Mouse (Mus musculus) left cerebral cortex, adult 11 months (tissue): ENCODE measurements around the gene Kazald1.

Source experiments
- DNase-seq: peaks from one replicate; pipeline ENCODE4 v3.0.0; 2022; ENCODE audit warnings: low spot score

Kazald1 gene

DNA sequence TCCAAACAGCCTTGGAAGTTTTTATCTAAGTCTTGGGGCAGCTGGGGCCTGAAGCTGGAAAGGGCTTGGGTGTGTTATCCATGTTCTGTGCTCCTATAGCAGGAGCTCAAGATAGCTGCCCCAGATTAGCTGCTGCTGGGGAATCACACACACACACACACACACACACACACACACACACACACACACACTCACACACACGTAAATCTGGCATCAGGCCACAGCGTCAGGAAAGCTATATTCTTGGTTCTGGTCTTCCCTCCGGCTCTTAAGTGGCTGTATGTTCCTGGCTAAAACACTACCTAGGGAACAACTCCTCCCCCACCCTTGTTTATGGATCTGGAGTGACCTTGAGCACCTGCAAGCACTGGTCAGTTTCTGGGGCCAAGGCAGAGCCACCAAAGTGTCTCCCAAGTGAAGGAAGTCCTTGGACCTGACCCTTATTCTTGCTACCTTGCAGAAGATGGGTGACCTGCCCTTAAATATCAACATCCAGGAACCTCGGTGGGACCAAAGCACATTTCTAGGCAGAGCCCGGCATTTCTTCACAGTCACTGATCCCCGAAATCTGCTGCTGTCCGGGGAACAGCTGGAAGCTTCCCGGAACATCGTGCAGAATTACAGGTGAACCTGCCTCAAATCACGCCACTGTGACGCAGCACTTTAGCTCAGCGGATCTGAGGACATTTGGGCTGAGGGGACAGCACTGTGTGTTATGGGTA is 26.2 kb upstream of the Kazald1 start:
- DNase-seq: no peak

DNA sequence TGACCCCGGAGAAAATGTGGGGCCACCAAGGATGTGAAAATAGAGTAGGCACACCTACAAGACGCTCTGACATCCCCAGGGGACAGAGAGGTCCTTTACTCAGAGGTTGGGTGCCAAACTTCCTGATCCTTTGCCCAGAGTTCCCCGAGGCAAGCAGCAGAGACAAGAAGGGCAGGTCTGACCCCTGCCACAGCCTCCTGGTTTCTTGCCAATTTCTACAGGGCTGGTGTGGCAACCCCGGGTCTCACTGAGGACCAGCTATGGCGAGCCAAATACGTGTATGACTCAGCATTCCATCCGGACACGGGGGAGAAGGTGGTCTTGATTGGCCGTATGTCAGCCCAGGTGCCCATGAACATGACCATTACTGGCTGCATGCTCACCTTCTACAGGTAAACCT is 25.5 kb upstream of the Kazald1 start:
- no peak for DNase-seq

DNA sequence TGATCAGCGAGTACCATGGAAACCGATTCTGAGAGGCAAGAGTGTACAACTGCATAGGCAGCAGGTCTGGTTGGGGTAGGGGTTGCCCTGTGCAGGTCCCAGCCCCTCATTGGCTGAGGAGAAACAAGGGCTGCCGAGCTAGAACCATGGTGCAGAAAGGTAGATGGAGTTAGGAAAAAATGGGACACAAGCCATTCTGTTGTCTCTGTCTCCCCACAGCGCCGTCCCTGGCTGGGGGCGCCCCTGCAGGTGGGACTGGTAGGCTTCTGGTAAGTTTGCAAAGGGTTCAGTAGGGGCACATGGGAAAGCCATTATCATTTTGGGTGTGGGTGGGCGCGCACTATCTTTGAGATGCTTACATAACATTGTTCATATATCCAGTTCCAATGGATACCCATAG is 21.6 kb upstream of the Kazald1 start:
- DNase-seq: no peak

DNA sequence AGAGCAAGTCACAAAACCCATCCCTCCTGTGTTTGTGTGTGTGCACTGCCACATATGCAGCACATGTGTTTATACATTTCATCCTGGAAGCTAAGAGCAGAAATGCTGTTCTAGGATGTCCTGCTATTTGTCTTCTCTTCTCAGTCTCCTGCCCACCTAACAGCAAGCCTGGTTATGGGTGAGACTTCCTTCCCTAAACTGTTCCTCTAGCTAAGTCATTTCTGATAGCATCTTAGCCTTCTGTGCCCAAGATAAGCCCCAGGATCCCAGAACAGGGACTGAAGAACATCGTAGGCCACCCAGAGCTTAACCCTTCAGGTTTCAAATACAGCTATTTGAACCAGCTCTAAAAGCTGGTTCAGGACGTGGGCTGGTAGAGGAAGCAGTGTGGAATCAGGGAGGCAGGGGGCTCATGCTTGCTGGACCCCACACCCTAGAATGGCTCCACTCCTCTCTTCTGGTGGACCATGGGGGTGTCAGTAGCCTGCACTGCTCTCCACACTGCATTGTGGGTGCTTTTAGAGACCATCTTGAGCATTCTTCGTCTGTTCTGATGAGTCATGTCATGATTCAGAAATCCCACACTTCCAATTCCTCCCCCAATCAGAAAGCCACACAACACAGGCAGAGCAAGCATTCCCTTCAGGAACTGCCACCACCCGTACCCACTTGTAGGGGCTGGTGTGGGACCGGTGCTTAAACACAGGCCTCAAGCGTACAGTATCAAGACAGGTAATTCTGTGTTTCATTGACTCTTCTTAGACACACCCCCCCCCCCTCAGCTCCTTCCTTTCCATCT is 19.9 kb upstream of the Kazald1 start:
- no peak for DNase-seq

DNA sequence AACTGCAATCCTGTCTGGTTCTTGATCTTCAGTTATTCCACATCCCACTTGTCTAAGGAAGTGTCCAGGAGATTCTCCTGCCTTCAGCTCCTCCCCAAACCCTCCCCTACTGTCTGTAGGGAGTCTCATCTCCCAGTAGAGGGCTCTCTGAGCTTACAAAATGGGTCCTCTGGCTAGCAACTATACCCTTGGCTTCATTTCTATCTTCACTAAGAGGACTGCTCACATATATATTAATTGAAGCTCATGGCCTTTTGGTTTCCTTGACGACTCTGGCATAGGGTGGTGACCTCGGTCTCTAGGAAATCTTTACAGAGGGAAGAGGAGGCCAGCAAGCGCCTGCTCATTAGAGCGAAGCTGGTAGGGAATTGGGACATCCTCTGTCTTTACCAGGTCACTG is 18.7 kb upstream of the Kazald1 start:
- DNase-seq: no peak

DNA sequence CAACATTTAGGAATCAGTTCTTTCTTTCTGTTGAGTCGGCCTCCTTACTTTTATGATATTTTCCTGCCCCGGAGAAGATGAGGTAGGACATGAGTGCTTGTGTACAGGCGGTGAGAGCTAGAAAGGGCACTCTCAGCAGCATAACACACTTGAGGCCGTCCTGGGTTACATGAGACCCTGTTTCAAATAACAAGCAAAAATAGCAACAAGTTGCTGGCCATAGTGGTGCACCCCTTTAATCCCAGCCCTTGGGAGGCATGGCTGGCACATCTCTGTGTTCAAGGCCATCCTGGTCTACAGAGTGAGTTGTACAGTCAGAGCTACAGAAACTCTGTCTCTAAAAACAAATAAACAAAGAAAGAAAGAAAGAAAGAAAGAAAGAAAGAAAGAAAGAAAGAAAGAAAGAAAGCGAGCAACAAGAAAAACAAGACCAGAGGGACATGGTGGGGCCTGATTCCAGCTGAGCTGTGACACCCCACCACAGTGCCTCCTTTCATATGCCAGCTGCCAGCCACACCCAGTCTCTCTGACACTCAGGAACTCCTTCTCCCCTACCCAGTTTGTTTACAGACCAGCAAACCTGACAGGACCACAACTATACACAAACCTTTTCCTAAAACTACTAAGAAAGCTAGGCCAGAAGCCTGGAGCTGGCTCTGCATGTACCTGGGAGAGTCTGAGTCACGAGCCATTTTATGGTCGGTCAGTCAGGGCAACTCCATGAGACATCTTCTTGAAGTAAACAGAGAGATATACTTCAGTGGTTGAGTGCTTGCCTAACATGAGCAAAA is 17.9 kb upstream of the Kazald1 start:
- DNase-seq: no peak

DNA sequence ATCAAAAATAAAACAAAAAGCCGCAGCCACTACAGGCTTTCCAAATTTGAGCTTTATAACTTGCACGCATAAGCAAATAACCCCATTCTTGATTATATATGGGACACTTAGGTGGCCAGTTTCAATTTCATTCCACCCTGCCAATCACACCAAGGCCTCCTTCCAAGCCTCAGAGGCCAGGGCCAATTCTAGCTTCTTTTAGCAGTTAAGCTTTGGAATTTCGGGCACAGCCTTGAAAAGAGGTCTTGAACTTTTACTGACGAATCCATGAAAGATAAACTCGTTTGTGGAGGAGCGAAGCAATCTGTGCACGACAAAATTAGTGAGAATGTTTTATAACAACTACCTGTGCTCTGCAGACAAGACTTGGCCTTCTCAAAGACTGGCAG is 17.3 kb upstream of the Kazald1 start:
- DNase-seq: no peak

DNA sequence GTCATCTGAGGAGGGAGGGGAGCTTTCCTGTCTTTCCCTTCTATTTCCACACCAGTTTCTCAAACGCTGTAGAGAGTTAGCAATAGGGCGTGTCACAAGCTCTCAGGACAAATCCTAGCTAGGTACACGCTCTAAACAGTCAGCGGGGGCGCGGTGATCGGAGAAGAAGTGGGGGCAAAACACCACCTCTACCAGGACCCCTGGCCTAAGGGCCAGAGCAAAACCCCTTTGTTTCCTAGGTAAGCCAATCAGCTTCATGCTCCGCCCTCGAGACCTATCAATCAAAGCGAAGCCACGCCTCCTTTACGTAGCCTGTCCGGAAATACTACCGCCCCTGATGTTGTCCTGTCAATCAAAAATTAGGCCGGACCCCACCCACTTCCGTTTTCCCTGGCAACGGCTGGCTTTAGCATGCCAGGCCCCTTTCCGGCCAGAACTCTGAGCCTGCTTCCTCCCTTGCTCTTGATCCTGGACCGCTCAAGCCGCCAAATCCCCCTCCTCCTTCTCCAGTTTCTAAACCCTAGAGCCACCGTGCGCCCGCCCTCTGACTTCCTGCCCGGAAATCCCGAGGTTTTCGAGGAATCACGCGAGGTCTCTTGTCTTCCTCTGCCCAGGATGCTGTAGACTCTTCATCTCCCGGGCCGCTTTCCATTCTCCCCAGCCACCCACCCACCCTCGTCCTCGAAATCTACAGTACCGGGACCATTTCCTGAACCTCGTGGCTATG is 16.8 kb upstream of the Kazald1 start:
- peak; percentile 89 for DNase-seq

DNA sequence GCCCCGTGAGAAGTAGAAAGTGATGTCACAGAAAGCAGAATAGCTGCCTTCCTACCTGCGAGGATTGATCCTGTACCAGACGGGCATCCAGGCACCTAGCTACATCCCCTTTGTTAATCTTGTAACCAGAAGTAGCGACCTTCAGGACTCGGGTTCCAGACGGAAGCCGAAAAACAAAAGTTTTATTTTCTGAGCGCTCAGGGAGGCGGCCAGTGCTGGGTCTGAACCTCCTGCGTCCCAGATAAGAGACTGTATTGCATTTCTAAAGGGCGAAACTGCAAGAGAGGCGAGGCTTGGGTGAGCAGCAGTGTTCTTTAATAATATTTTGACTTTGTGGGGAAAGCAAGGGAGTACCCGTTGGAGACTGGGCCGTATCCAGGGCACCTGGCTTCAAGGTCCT is 16.2 kb upstream of the Kazald1 start:
- no peak for DNase-seq

DNA sequence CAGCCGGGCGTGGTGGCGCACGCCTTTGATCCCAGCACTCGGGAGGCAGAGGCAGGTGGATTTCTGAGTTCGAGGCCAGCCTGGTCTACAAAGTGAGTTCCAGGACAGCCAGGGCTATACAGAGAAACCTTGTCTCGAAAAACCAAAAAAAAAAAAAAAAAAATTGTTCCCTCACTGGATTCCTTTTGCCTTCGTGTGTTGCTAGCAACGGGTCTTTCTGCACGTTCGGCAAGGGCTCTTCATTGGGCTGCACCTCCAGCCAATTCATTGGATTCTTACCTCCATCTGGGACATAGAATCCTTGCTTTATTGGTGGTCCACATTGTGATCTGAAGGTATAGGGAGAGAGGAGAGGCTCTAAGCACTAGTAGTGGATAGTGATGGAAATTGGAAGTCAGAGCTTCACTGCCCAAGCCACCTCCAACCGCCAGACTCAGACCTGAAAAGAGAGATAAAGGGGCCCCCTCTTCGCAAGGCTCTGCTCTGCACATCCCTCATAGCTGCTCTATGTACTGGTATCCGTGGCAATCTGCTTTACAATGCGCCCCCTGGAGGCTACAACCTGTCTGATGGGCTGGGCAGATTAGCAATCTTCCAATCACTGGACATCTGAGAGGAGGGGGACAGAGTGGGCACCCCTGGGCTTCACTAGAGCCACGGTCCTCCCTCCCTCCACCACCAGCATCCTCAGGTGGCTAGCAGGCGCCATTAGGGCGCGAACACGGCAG is 11.3 kb upstream of the Kazald1 start:
- DNase-seq: no peak

DNA sequence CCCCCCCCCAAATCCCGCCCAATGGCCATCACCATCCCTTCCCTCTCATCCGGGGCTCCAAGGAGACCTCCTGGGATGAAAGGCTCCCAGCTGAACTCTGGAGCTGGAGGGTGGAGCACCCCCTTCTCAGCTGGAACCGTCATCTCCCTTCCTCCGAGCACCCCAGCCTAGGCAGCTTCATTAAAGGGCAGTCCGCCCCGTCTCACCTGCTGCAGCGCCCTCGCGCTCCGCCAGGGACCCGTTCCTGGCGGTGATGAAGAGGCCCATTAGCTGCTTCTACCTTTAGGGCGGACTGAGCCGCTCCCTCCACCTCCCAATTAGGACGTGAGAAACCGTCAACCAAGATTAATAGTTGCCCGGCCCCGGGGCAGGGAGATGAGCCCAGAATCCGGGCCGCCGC is 9.8 kb upstream of the Kazald1 start:
- DNase-seq: no peak

DNA sequence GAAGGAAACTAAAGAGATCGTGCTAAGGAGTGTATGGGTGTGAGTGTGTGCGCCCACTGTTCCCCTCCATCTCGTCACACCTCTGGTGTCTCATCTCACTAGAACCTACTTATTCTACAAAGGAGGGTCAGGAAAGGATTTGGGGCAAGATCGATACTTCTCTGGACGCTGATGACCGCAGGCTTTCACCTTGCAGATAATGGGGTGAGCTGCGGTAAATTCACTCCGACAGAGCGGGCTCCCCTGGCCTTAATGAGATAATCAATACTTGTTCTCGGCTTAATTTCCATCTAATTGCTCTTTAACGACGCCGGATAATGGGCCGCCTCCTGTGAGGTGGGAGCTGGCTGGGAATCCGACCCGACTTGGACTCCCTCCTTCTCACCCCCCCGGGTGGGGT is 7.9 kb upstream of the Kazald1 start:
- DNase-seq: no peak

DNA sequence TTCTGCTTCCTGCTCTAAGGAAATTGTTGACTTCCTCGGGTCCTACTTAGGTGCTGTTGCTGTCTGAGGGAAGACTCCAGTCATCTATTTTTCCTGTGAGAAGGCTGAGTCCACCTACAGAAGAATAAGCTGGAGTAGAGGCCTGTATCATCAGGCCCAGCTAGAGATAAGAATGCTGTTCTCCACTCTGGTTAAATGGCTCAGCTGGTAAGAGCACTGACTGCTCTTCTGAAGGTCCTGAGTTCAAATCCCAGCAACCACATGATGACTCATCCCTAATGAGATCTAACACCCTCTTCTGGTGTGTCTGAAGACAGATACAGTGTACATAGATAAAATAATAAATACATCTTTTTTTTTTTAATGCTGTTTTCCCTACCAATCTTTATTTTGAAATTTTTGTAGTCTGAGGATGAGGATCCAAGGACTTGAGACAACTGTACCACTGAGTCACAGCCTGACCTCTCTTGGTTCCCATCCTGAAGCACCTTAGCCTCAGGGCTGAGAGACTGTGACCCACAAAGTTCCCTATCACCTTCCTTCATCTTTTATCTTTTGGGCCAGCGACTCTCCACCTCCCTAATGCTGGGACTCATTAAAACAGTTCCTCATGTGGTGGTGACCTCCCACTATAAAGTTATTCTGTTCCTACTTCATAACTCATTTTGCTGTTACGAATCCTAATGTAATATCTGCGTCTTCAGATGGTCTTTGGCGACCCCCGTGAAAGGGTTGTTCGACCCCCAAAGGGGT is 7.1 kb upstream of the Kazald1 start:
- DNase-seq: no peak

DNA sequence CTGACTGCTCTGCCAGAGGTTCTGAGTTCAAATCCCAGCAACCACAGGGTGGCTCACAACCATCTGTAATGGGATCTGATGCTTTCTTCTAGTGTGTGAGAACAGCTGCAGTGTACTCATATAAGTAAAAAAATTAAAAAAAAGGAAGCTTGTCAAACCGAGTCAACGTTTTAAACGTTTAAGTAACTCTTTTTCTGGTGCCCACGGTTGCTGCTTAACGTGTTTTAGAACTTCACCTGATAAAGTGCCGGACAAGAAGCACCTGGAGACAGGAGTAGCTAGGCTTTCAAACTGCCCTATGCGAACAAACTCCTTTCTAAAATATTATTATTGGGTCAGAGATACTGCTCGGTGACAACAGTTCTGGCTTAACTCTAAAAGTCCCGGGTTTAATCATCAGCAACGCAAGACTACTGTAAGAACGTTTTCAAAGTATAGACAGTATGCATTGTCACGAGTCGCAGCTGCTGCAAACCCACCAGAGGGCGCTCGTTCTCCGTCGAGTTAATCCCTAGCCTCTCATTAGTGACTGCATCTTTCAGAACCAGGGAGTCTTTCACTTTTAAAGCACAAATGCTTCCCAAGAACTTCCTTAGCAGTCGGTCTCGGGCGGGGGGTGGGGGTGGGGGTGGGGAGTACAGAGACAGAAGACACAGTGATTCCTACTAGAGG is 1.0 kb upstream of the Kazald1 start:
- DNase-seq: no peak

DNA sequence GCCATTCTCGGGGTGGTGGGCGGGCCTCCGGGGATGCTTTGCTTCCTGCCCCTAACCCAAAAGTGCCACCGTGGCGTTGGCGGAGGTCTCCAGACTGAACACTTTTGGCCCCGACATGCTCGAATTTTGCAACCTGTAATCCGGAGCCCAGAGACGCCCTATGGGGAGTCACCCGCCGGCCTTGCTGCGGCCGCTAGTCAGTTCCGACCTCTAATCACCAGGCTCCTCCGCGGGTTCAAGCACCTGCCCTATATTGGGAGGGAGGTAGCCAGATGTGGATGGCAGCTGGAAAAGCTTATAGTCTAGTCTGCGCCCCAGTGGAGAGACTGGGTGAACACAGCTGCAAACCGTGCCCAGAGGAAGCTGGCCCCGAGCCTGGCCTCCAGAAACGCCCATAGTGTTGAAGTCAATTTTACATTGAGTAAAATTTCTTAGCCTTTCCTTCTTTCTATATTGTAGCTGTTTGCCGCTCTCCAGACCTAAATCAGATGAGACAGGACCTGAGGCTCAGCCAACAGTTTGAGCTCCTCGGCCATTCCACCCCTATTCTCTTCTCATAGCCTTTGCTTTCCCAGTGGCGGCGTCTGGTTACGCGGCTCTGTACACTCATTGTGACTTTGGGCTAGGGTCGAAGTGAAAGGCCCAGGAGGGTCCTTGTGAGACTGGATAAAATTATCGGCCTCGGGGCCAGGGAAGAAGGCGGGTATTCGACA is 438 bp downstream of the Kazald1 start:
- DNase-seq: no peak

DNA sequence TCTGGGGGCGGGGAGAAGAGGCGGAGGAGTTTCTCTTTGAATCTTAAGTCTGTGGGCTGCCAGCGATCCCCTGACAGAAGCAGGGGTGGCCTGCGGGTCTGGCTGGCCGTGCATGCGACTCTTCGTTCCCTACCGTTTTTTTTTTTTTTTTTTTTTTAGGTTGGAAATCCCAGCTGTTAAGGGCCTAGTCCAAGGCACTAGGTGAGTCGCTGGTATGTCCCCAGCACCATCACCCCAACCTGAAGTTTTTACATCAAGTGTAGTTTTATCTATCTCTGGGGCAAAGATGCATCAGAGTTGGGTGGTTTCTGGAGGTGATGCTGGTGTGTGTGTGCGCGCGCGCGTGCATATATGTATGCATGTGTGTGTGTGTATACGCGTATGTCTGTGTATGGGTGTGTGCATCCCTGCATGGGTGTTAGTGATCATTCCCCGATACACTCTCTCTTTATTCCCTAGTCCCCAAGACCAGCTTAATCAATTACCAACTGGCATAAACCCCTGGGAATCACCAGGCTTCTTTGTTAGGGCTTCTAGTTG is 1.1 kb downstream of the Kazald1 start:
- DNase-seq: no peak

DNA sequence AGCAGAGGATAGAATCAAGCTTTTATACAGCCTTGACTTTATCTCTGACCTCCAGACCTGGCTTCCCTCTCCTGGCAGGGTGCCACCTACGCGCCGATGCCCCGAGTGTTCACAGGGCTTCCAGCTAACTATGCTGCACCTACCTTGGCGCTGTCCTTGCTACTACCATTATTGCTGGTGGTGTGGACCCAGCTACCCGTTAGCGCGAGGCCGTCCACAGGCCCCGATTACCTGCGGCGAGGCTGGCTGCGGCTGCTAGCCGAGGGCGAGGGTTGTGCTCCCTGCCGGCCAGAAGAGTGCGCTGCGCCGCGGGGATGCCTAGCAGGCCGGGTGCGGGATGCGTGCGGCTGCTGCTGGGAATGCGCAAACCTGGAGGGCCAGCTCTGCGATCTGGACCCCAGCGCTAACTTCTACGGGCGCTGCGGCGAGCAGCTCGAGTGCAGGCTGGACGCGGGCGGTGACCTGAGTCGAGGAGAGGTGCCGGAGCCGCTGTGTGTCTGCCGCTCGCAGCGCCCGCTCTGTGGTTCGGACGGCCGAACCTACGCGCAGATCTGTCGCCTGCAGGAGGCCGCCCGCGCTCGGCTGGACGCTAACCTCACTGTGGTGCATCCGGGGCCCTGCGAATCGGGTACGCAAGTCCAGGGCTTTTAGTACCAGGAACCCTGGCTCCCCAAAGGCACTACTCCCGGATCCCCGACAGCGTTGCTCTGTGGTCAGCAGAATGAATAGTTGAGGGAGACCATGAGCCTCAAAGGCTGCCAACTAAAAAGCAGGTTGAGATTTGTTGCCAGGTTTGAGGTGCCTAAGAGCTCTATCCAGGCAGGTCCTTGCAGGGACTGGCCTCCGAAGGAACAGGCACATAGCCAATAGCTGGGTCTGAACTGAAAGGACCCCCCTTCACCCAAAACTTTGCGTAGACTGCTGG is 1.8 kb downstream of the Kazald1 start:
- DNase-seq: no peak
